Mouse (Mus musculus) midbrain, embryonic 12.5 days (tissue): ENCODE data around the gene Drd3. TPM values are rescaled to one million over a fixed set of nuclear protein-coding genes. Genes with fewer than 3 reads are reported as not detected.
A peak's percentile ranks its signal among the peaks of the same experiment; 100 is the strongest.

ENCODE experiments used
- ATAC-seq: fragments of 200-750 bp; cut with Nextera tagmentation; 2 replicates; pipeline ENCODE4 v1.8.0; 2017; ENCODE audit warnings: low read depth, moderate TSS enrichment, moderate library complexity; ENCODE audit not compliant: low FRiP score
- H3K27ac ChIP-seq: fragments of 300-500 bp; sonication (generic); replicated peaks from 2 replicates; pipeline ENCODE4 v1.5.1; 2016; ENCODE audit warnings: mild to moderate bottlenecking
- H3K27me3 ChIP-seq: fragments of 300-500 bp; sonication (generic); 2 replicates; pipeline ENCODE4 v1.6.1; 2016; ENCODE audit warnings: mild to moderate bottlenecking
- H3K36me3 ChIP-seq: fragments of 300-500 bp; sonication (generic); 2 replicates; pipeline ENCODE4 v1.6.1; 2016
- H3K4me1 ChIP-seq: fragments of 300-500 bp; sonication (generic); 2 replicates; pipeline ENCODE4 v1.6.1; 2016
- H3K4me2 ChIP-seq: fragments of 300-500 bp; sonication (generic); replicated peaks from 2 replicates; pipeline ENCODE4 v1.6.1; 2016; ENCODE audit warnings: mild to moderate bottlenecking, moderate library complexity
- H3K4me3 ChIP-seq: fragments of 300-500 bp; sonication (generic); 2 replicates; pipeline ENCODE4 v1.5.1; 2016; ENCODE audit warnings: mild to moderate bottlenecking
- H3K9ac ChIP-seq: fragments of 300-500 bp; sonication (generic); replicated peaks from 2 replicates; pipeline ENCODE4 v1.6.1; 2016; ENCODE audit warnings: mild to moderate bottlenecking, moderate library complexity
- H3K9me3 ChIP-seq: fragments of 300-500 bp; sonication (generic); 2 replicates; pipeline ENCODE4 v1.6.1; 2016; ENCODE audit warnings: mild to moderate bottlenecking
- WGBS: fragments of 180-500 bp; shearing (Covaris S2); methylation state at CpG from one replicate; pipeline ENCODE4 v1.1.7; 2016; 5-methylcytosine and 5-hydroxymethylcytosine counted together
- polyA plus RNA-seq: library from polyadenylated mRNA; unstranded; fragments of >200 nt; fragmentation: Nextera tagmentation; extraction: Ambion mirVana; gene quantifications from 2 replicates; pipeline ENCODE4 v1.2.1, GENCODE M21; 2016

Gene Drd3
- polyA plus RNA-seq: not detected in 2 replicates

DNA sequence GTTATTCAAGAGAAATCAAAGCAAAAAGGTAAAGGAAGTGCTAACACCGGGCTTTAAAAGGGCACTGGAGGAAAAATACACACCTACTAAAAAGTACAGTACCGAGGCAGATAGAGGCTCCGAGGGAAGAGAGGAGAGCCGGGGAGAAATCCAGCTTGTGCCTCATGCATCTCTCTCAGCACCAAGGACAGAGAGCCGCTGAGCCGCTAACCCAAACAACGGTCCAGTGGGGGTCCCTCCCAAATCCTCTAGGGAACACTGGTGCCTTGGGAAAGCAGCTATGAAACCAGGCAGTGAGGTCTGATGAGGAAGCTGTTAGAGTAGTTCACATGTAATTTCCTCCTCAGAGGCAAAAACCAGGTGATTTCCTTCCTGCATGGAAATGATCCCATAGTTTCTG, at the start of gene Drd3:
Gene Drd3 (plus strand): TSS at position 276 of the 400 bp plus-strand sequence.
- Histone ChIP-seq H3K27ac (no peak within 1 kb of the TSS), H3K9me3 (no peaks in the 10 kb centered on the region), H3K9ac (no peak within 1 kb of the TSS), H3K4me2 (no peak within 1 kb of the TSS), H3K36me3 (no peaks in the 10 kb centered on the region), H3K27me3 (no peaks in the 10 kb centered on the region), H3K4me1 (no peaks in the 10 kb centered on the region), H3K4me3 (no peak within 1 kb of the TSS)
- WGBS: 16% methylated on average over 7 of the region's 7 CpGs
- no peak for ATAC-seq

- Histone ChIP-seq H3K4me2 (peak overlapping the region; percentile 15; the same call in 1 of the 2 replicates), H3K4me3 (no peak overlapping the region), H3K9ac (no peak overlapping the region), H3K4me1 (peaks cover 14% of the 10 kb centered on the region; the same call in 1 of the 2 replicates), H3K9me3 (no peaks in the 10 kb centered on the region), H3K27ac (no peak overlapping the region), H3K36me3 (no peaks in the 10 kb centered on the region), H3K27me3 (no peaks in the 10 kb centered on the region)
- 75% methylated on average over 13 of the region's 13 CpGs for WGBS
- no peak; the same call in 1 of the 2 replicates for ATAC-seq
These were observed 45.3 kb upstream of the Drd3 start for GRCm38 (mm10) chr16:43708335-43709061.

GRCm38 (mm10) chr16:43709062-43709413, 44.8 kb upstream of the Drd3 start:
- Histone ChIP-seq H3K4me3 (no peak overlapping the region), H3K4me2 (peak overlapping the region; percentile 15; the same call in 1 of the 2 replicates), H3K9ac (no peak overlapping the region), H3K36me3 (no peaks in the 10 kb centered on the region), H3K4me1 (peaks cover 14% of the 10 kb centered on the region; the same call in 1 of the 2 replicates), H3K27me3 (no peaks in the 10 kb centered on the region), H3K9me3 (no peaks in the 10 kb centered on the region), H3K27ac (peak overlapping the region; percentile 52; the same call in 1 of the 2 replicates)
- 68% methylated on average over 15 of the region's 15 CpGs for WGBS
- ATAC-seq: peak; percentile 43

GRCm38 (mm10) chr16:43709432-43710133, 44.2 kb upstream of the Drd3 start:
- no peaks in the 10 kb centered on the region for H3K9me3 ChIP-seq
- 44% methylated on average over 9 of the region's 9 CpGs for WGBS
- no peaks in the 10 kb centered on the region for H3K36me3 ChIP-seq
- peaks cover 14% of the 10 kb centered on the region; the same call in 1 of the 2 replicates for H3K4me1 ChIP-seq
- no peak overlapping the region for H3K4me3 ChIP-seq
- ATAC-seq: peak; percentile 71; the same call in 1 of the 2 replicates
- H3K9ac ChIP-seq: no peak overlapping the region
- H3K27me3 ChIP-seq: no peaks in the 10 kb centered on the region
- peak overlapping the region; percentile 52; the same call in 1 of the 2 replicates for H3K27ac ChIP-seq
- peak overlapping the region; percentile 15; the same call in 1 of the 2 replicates for H3K4me2 ChIP-seq

GRCm38 (mm10) chr16:43710134-43710475, 43.7 kb upstream of the Drd3 start:
- 53% methylated on average over 6 of the region's 6 CpGs for WGBS
- Histone ChIP-seq H3K36me3 (no peaks in the 10 kb centered on the region), H3K4me2 (0 out of 2 replicates have a peak overlapping the region, but pooled peaks have one; percentile 11), H3K9ac (no peak overlapping the region), H3K27me3 (no peaks in the 10 kb centered on the region), H3K27ac (no peak overlapping the region), H3K4me3 (no peak overlapping the region), H3K4me1 (peaks cover 14% of the 10 kb centered on the region; the same call in 1 of the 2 replicates), H3K9me3 (no peaks in the 10 kb centered on the region)
- no peak for ATAC-seq

GRCm38 (mm10) chr16:43710651-43711050, 43.2 kb upstream of the Drd3 start:
- Histone ChIP-seq H3K36me3 (no peaks in the 10 kb centered on the region), H3K4me2 (no peak overlapping the region), H3K27me3 (no peaks in the 10 kb centered on the region), H3K27ac (no peak overlapping the region), H3K9ac (no peak overlapping the region), H3K4me1 (peaks cover 14% of the 10 kb centered on the region; the same call in 1 of the 2 replicates), H3K4me3 (no peak overlapping the region), H3K9me3 (no peaks in the 10 kb centered on the region)
- ATAC-seq: no peak
- 89% methylated on average over 11 of the region's 11 CpGs for WGBS

DNA sequence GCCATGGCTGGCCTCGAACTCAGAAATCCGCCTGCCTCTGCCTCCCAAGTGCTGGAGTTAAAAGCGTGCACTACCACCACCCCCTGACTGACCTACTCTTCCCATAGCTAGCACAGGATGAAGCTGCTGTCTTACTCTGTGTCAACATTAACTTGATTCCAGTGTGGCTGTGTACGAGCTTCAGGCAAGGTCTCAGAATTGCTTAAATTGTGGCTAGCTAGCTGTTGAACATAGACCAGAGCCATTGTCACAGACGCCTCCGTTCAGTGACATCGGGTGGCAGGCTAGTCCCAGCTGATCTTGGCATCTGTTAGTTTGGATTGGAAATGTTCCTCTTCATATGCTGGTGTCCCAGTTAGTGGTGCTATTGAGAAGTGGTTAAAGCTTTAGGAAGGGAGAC, 42.5 kb upstream of the Drd3 start:
- Histone ChIP-seq H3K36me3 (no peaks in the 10 kb centered on the region), H3K27me3 (no peaks in the 10 kb centered on the region), H3K9me3 (no peaks in the 10 kb centered on the region), H3K4me2 (no peak overlapping the region), H3K4me1 (peaks cover 14% of the 10 kb centered on the region; the same call in 1 of the 2 replicates), H3K9ac (no peak overlapping the region), H3K4me3 (no peak overlapping the region), H3K27ac (no peak overlapping the region)
- 98% methylated on average over 7 of the region's 7 CpGs for WGBS
- no peak for ATAC-seq

- Histone ChIP-seq H3K4me2 (no peak overlapping the region), H3K9ac (no peak overlapping the region), H3K27me3 (no peaks in the 10 kb centered on the region), H3K36me3 (no peaks in the 10 kb centered on the region), H3K4me3 (no peak overlapping the region), H3K27ac (no peak overlapping the region), H3K9me3 (peaks cover 2% of the 10 kb centered on the region; the same call in 1 of the 2 replicates), H3K4me1 (no peaks in the 10 kb centered on the region)
- WGBS: 68% methylated on average over 3 of the region's 3 CpGs
- no peak for ATAC-seq
These were observed 29.4 kb upstream of the Drd3 start for GRCm38 (mm10) chr16:43724444-43724843.

GRCm38 (mm10) chr16:43729506-43730221, 24.2 kb upstream of the Drd3 start:
- WGBS: 83% methylated on average over 8 of the region's 8 CpGs
- H3K36me3 ChIP-seq: no peaks in the 10 kb centered on the region
- no peaks in the 10 kb centered on the region for H3K9me3 ChIP-seq
- no peak overlapping the region for H3K9ac ChIP-seq
- no peak overlapping the region for H3K4me3 ChIP-seq
- H3K4me2 ChIP-seq: no peak overlapping the region
- no peaks in the 10 kb centered on the region for H3K4me1 ChIP-seq
- no peak overlapping the region for H3K27ac ChIP-seq
- no peaks in the 10 kb centered on the region for H3K27me3 ChIP-seq
- no peak for ATAC-seq

DNA sequence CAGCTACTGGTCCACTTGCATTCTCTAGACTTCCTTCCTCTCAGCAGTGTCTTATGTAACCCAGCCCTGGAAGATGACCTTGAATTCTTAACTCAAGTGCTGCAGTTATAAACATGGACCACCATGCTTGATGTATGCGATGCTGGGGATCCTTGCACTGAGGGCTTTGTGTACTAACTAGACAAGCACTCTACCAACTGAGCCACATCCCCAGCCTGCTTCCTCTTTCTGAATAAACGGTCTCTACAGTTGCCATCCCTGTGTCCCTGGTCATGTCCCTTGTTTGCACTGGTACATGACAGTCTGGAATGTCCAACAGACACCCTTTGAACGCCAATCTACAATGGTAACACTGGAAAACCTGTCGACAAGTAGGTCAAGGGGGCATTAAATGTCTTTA, 23.5 kb upstream of the Drd3 start:
- Histone ChIP-seq H3K36me3 (no peaks in the 10 kb centered on the region), H3K4me1 (no peaks in the 10 kb centered on the region), H3K4me2 (no peak overlapping the region), H3K9me3 (no peaks in the 10 kb centered on the region), H3K9ac (no peak overlapping the region), H3K4me3 (no peak overlapping the region), H3K27ac (no peak overlapping the region), H3K27me3 (no peaks in the 10 kb centered on the region)
- 84% methylated on average over 4 of the region's 4 CpGs for WGBS
- no peak for ATAC-seq

DNA sequence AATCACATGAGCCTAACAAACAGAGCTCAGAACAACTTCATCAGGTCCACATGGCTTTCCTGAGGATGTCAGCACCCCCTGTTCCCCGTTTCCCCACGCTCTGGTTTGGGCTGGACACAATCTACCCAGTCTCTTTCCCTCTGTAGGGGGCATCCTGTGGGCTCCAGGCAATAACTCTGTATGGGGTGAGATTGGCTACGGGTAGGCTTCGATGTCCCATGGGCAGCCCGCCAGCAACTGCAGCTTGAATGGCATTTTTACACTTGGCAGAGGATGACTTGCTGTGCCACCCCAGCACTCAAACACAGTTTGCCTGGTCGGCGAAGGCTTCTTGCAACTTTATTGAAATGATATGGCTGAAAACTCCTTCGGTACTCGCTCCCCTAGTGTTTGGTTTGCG, 21.3 kb upstream of the Drd3 start:
- Histone ChIP-seq H3K4me1 (no peaks in the 10 kb centered on the region), H3K4me3 (no peak overlapping the region), H3K36me3 (no peaks in the 10 kb centered on the region), H3K9me3 (no peaks in the 10 kb centered on the region), H3K9ac (no peak overlapping the region), H3K27ac (no peak overlapping the region), H3K27me3 (no peaks in the 10 kb centered on the region), H3K4me2 (no peak overlapping the region)
- WGBS: 92% methylated on average over 10 of the region's 10 CpGs
- no peak for ATAC-seq

- Histone ChIP-seq H3K9me3 (no peaks in the 10 kb centered on the region), H3K9ac (no peak overlapping the region), H3K36me3 (no peaks in the 10 kb centered on the region), H3K27ac (no peak overlapping the region), H3K27me3 (no peaks in the 10 kb centered on the region), H3K4me2 (no peak overlapping the region), H3K4me1 (no peaks in the 10 kb centered on the region), H3K4me3 (no peak overlapping the region)
- no peak for ATAC-seq
- 98% methylated on average over 5 of the region's 5 CpGs for WGBS
These were observed 20.9 kb upstream of the Drd3 start for GRCm38 (mm10) chr16:43732900-43733299.
